Mouse (Mus musculus) liver, embryonic 15.5 days (tissue): ENCODE measurements at regions not wholly inside any gene's neighbourhood (a gene's known extent, or its start where the extent isn't known, plus 50 kb on each side); places are given as distances from the start of the nearest gene placed in this dataset.

Source experiments
- ATAC-seq: fragments of 200-750 bp; cut with Nextera tagmentation; 2 replicates; pipeline ENCODE4 v1.8.0; 2017; ENCODE audit warnings: moderate number of reproducible peaks, mild to moderate bottlenecking, moderate library complexity; ENCODE audit not compliant: insufficient read depth
- H3K27ac ChIP-seq: fragments of 300-500 bp; sonication (generic); replicated peaks from 2 replicates; pipeline ENCODE4 v1.5.1; 2015; ENCODE audit warnings: mild to moderate bottlenecking, inconsistent platforms
- H3K27me3 ChIP-seq: fragments of 300-500 bp; sonication (generic); 2 replicates; pipeline ENCODE4 v1.6.1; 2015; ENCODE audit warnings: mild to moderate bottlenecking, inconsistent platforms
- H3K36me3 ChIP-seq: fragments of 300-500 bp; sonication (generic); replicated peaks from 2 replicates; pipeline ENCODE4 v1.6.1; 2015; ENCODE audit warnings: moderate library complexity, mild to moderate bottlenecking, inconsistent platforms
- H3K4me1 ChIP-seq: fragments of 300-500 bp; sonication (generic); replicated peaks from 2 replicates; pipeline ENCODE4 v1.6.1; 2015; ENCODE audit warnings: inconsistent platforms
- H3K4me2 ChIP-seq: fragments of 300-500 bp; sonication (generic); 2 replicates; pipeline ENCODE4 v1.6.1; 2015; ENCODE audit warnings: moderate library complexity, mild to moderate bottlenecking, inconsistent platforms
- H3K4me3 ChIP-seq: fragments of 300-500 bp; sonication (generic); replicated peaks from 2 replicates; pipeline ENCODE4 v1.5.1; 2015; ENCODE audit warnings: mild to moderate bottlenecking, inconsistent platforms
- H3K9ac ChIP-seq: fragments of 300-500 bp; sonication (generic); 2 replicates; pipeline ENCODE4 v1.6.1; 2015; ENCODE audit warnings: moderate library complexity, mild to moderate bottlenecking, inconsistent platforms
- H3K9me3 ChIP-seq: fragments of 300-500 bp; sonication (generic); replicated peaks from 2 replicates; pipeline ENCODE4 v1.6.1; 2016; ENCODE audit warnings: inconsistent platforms
- WGBS: fragments of 180-500 bp; shearing (Covaris S2); methylation state at CpG from one replicate; pipeline ENCODE4 v1.1.7; 2015; ENCODE audit warnings: mixed read lengths; ENCODE audit not compliant: insufficient replicate concordance; 5-methylcytosine and 5-hydroxymethylcytosine counted together

- no peaks in the 10 kb centered on the region for H3K27me3 ChIP-seq
- no peaks in the 10 kb centered on the region for H3K36me3 ChIP-seq
- no peak overlapping the region for H3K27ac ChIP-seq
- no peaks in the 10 kb centered on the region for H3K9me3 ChIP-seq
- 58% methylated on average over 3 of the region's 3 CpGs for WGBS
- ATAC-seq: no peak
- H3K4me1 ChIP-seq: no peaks in the 10 kb centered on the region
- no peak overlapping the region for H3K9ac ChIP-seq
- no peak overlapping the region for H3K4me2 ChIP-seq
- no peak overlapping the region for H3K4me3 ChIP-seq
Observed at GRCm38 (mm10) chr14:25239335-25239960, 219.5 kb upstream of the Zmiz1 start.

- Histone ChIP-seq H3K4me2 (no peak overlapping the region), H3K4me1 (no peaks in the 10 kb centered on the region), H3K9me3 (no peaks in the 10 kb centered on the region), H3K27me3 (no peaks in the 10 kb centered on the region), H3K4me3 (no peak overlapping the region), H3K9ac (no peak overlapping the region), H3K36me3 (no peaks in the 10 kb centered on the region), H3K27ac (no peak overlapping the region)
- 63% methylated on average over 5 of the region's 5 CpGs for WGBS
- no peak for ATAC-seq
Observed at GRCm38 (mm10) chr14:25242753-25243152, 216.2 kb upstream of the Zmiz1 start.

DNA sequence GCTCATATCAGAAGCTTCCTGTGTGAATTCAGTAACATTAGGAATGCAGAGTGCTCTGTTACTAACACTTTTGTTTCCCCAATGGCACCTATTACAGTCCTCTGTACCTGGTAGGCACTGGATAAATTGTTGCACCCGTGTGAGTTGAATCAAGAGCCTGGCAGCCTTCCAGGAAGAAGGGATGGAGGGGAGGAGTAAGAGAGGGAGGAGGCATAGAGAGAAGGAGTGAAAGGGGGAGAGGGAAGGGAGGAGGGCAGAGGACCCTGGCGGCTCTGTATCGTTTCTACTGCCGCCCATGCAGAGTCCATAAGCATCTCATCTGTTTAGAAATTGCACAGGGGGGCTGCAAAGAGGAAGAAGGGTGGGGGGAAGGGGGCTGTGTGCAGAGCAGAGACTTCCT is 215.7 kb upstream of the Zmiz1 start:
- 21% methylated on average over 4 of the region's 4 CpGs for WGBS
- H3K4me3 ChIP-seq: no peak overlapping the region
- H3K9me3 ChIP-seq: no peaks in the 10 kb centered on the region
- H3K4me1 ChIP-seq: no peaks in the 10 kb centered on the region
- no peaks in the 10 kb centered on the region for H3K27me3 ChIP-seq
- no peak overlapping the region for H3K27ac ChIP-seq
- H3K9ac ChIP-seq: no peak overlapping the region
- no peak overlapping the region for H3K4me2 ChIP-seq
- ATAC-seq: no peak
- H3K36me3 ChIP-seq: no peaks in the 10 kb centered on the region

GRCm38 (mm10) chr14:25243698-25244097 is 215.3 kb upstream of the Zmiz1 start:
- Histone ChIP-seq H3K27me3 (no peaks in the 10 kb centered on the region), H3K36me3 (no peaks in the 10 kb centered on the region), H3K4me3 (no peak overlapping the region), H3K9ac (no peak overlapping the region), H3K27ac (no peak overlapping the region), H3K4me1 (no peaks in the 10 kb centered on the region), H3K9me3 (no peaks in the 10 kb centered on the region), H3K4me2 (no peak overlapping the region)
- WGBS: 54% methylated on average over 5 of the region's 5 CpGs
- ATAC-seq: no peak

- no peak overlapping the region for H3K27ac ChIP-seq
- no peak for ATAC-seq
- H3K36me3 ChIP-seq: no peaks in the 10 kb centered on the region
- H3K9ac ChIP-seq: no peak overlapping the region
- H3K9me3 ChIP-seq: no peaks in the 10 kb centered on the region
- H3K27me3 ChIP-seq: no peaks in the 10 kb centered on the region
- H3K4me1 ChIP-seq: no peaks in the 10 kb centered on the region
- 71% methylated on average over 6 of the region's 6 CpGs for WGBS
- H3K4me3 ChIP-seq: no peak overlapping the region
- H3K4me2 ChIP-seq: no peak overlapping the region
Observed at GRCm38 (mm10) chr14:25244841-25245240, 214.1 kb upstream of the Zmiz1 start.

- H3K9ac ChIP-seq: no peak overlapping the region
- H3K27ac ChIP-seq: no peak overlapping the region
- no peaks in the 10 kb centered on the region for H3K9me3 ChIP-seq
- no peaks in the 10 kb centered on the region for H3K36me3 ChIP-seq
- H3K27me3 ChIP-seq: no peaks in the 10 kb centered on the region
- no peak overlapping the region for H3K4me3 ChIP-seq
- 54% methylated on average over 4 of the region's 4 CpGs for WGBS
- H3K4me2 ChIP-seq: no peak overlapping the region
- H3K4me1 ChIP-seq: no peaks in the 10 kb centered on the region
- ATAC-seq: no peak
Observed at GRCm38 (mm10) chr14:25245691-25246090, 213.3 kb upstream of the Zmiz1 start.

- WGBS: 65% methylated on average over 3 of the region's 3 CpGs
- Histone ChIP-seq H3K9me3 (no peaks in the 10 kb centered on the region), H3K9ac (no peak overlapping the region), H3K4me1 (no peaks in the 10 kb centered on the region), H3K27me3 (no peaks in the 10 kb centered on the region), H3K36me3 (no peaks in the 10 kb centered on the region), H3K4me3 (no peak overlapping the region), H3K27ac (no peak overlapping the region), H3K4me2 (no peak overlapping the region)
- no peak for ATAC-seq
Observed at GRCm38 (mm10) chr14:25248941-25249340, 210.0 kb upstream of the Zmiz1 start.

DNA sequence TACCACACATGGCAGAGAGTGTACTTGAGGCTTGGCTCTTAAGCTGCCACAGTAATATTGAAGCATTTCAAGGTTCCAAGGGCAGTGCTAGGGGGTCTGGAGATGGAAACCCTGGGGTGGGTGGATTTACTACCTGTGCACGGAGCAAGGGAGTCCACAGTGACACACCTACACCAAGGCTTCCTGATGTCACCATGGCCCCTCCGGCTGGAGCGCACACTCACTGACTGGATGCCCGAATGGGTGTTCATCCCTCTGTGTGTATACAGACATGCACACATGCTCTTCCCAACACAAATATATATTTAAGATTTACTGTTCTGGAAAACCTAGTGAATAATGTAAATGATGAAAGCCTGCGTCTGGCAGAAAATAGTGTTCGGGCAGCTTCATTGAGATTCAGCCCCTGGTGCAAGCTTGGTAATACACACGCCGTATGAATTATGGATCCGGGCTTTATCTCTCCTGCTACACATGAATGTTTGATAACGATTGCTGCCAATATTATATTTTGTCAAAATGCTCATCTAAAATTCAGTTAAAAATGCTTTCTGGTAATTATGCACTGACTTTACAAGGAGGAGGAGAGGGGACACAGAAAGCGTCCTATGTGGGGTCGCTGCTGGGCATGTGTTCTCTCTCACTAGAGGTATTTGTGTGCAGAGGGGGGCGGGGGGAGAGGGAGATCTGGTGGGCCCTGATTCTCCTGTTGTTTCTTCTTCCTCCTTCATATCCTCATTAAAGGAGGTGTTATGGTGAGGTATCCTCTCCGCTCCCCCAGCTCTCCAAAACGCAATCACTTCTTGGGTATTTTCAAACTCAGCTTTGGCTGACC is 205.8 kb upstream of the Zmiz1 start:
- Histone ChIP-seq H3K4me2 (no peak overlapping the region), H3K4me3 (no peak overlapping the region), H3K36me3 (no peaks in the 10 kb centered on the region), H3K4me1 (no peaks in the 10 kb centered on the region), H3K27ac (no peak overlapping the region), H3K9ac (no peak overlapping the region), H3K9me3 (no peaks in the 10 kb centered on the region), H3K27me3 (no peaks in the 10 kb centered on the region)
- WGBS: 66% methylated on average over 15 of the region's 15 CpGs
- ATAC-seq: no peak

- Histone ChIP-seq H3K27ac (no peak overlapping the region), H3K9me3 (no peaks in the 10 kb centered on the region), H3K36me3 (no peaks in the 10 kb centered on the region), H3K9ac (no peak overlapping the region), H3K27me3 (no peaks in the 10 kb centered on the region), H3K4me3 (no peak overlapping the region), H3K4me1 (no peaks in the 10 kb centered on the region), H3K4me2 (no peak overlapping the region)
- ATAC-seq: no peak
- 45% methylated on average over 1 of the region's 1 CpGs for WGBS
Observed at GRCm38 (mm10) chr14:25263121-25263520, 195.9 kb upstream of the Zmiz1 start.

GRCm38 (mm10) chr14:25266846-25267245 is 192.1 kb upstream of the Zmiz1 start:
- ATAC-seq: no peak
- Histone ChIP-seq H3K4me2 (no peak overlapping the region), H3K9me3 (no peaks in the 10 kb centered on the region), H3K4me1 (no peaks in the 10 kb centered on the region), H3K4me3 (no peak overlapping the region), H3K27me3 (no peaks in the 10 kb centered on the region), H3K36me3 (no peaks in the 10 kb centered on the region), H3K9ac (no peak overlapping the region), H3K27ac (no peak overlapping the region)
- WGBS: 63% methylated on average over 4 of the region's 4 CpGs

DNA sequence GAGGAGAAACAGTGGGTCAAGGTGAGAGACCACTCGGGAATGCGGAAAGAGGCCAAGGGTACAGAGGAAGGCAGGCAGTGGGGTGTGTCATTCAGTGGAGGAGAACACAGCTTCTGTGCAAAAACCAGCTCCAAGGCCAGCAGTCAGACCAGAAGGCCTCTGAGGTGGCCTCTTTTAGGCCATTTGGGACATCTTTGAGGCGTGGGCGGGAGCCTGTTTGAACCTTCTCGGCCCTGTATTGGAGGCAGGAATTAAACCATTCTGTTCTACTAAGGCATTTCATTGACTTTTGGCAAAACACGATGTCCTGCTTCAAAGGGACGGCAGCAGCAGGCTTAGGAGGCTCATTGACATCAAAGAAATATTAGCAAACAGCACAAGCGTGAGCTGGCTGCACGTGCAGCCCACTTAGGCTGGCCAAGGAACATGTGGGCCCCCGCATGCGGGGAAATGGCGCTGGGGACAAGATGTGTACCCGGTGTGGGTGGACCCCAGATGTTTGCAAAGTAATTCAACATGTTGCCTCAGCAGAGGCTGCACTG is 190.8 kb upstream of the Zmiz1 start:
- H3K4me1 ChIP-seq: no peaks in the 10 kb centered on the region
- ATAC-seq: no peak
- WGBS: 66% methylated on average over 13 of the region's 13 CpGs
- H3K27ac ChIP-seq: no peak overlapping the region
- no peaks in the 10 kb centered on the region; the same call in 1 of the 2 replicates for H3K27me3 ChIP-seq
- no peaks in the 10 kb centered on the region for H3K36me3 ChIP-seq
- H3K4me3 ChIP-seq: no peak overlapping the region
- no peak overlapping the region for H3K4me2 ChIP-seq
- no peak overlapping the region for H3K9ac ChIP-seq
- H3K9me3 ChIP-seq: no peaks in the 10 kb centered on the region
